Mouse (Mus musculus) cerebellum, postnatal 10 days (tissue): ENCODE results near the gene Slc25a20.

Source experiments
- DNase-seq, 2 experiments: peaks; one replicate each; pipeline ENCODE4 v3.0.0; 2021; ENCODE audit warnings: mixed read lengths in 2 of 2

Gene Slc25a20

GRCm38 (mm10) chr9:108687181-108687580 lies 25.3 kb downstream of the Slc25a20 start:
- no peak for DNase-seq

GRCm38 (mm10) chr9:108687686-108688085 lies 25.8 kb downstream of the Slc25a20 start:
- no peak for DNase-seq

GRCm38 (mm10) chr9:108688451-108688850 lies 26.6 kb downstream of the Slc25a20 start:
- no peak for DNase-seq

- peak; percentile 24 to 37 for DNase-seq
Measured at GRCm38 (mm10) chr9:108689106-108689505, 27.2 kb downstream of the Slc25a20 start, which contains the start of gene Prkar2a. Prkar2a (plus strand) TSS chr9:108689314.

- no peak for DNase-seq
Measured at GRCm38 (mm10) chr9:108689993-108690392, 28.1 kb downstream of the Slc25a20 start.

- DNase-seq, result peak; percentile 25 to 32
Measured at GRCm38 (mm10) chr9:108690914-108691313, 29.0 kb downstream of the Slc25a20 start.

GRCm38 (mm10) chr9:108691371-108691770 lies 29.5 kb downstream of the Slc25a20 start:
- DNase-seq, result peak in 1 of 2 experiments; percentile 24

GRCm38 (mm10) chr9:108691846-108692225 lies 29.9 kb downstream of the Slc25a20 start:
- peak; percentile 94 to 97 for DNase-seq

- peak; percentile 77 to 82 for DNase-seq
Measured at GRCm38 (mm10) chr9:108692226-108693041, 30.5 kb downstream of the Slc25a20 start.

- no peak for DNase-seq
Measured at GRCm38 (mm10) chr9:108693946-108694345, 32.1 kb downstream of the Slc25a20 start.

- DNase-seq, result no peak
Measured at GRCm38 (mm10) chr9:108694533-108694932, 32.6 kb downstream of the Slc25a20 start.

- no peak for DNase-seq
Measured at GRCm38 (mm10) chr9:108702476-108702875, 40.6 kb downstream of the Slc25a20 start.

- no peak for DNase-seq
Measured at GRCm38 (mm10) chr9:108703373-108704110, 41.7 kb downstream of the Slc25a20 start.

GRCm38 (mm10) chr9:108704591-108704990 lies 42.7 kb downstream of the Slc25a20 start:
- DNase-seq, result no peak

- DNase-seq, result no peak
Measured at GRCm38 (mm10) chr9:108707212-108707611, 45.3 kb downstream of the Slc25a20 start.

- no peak for DNase-seq
Measured at GRCm38 (mm10) chr9:108708833-108709232, 46.9 kb downstream of the Slc25a20 start.

GRCm38 (mm10) chr9:108710767-108711166 lies 48.9 kb downstream of the Slc25a20 start:
- no peak for DNase-seq

GRCm38 (mm10) chr9:108716199-108716598 lies 54.3 kb downstream of the Slc25a20 start:
- DNase-seq, result no peak

- no peak for DNase-seq
Measured at GRCm38 (mm10) chr9:108723751-108724150, 61.9 kb downstream of the Slc25a20 start.

- DNase-seq, result no peak
Measured at GRCm38 (mm10) chr9:108726116-108726515, 64.2 kb downstream of the Slc25a20 start.

GRCm38 (mm10) chr9:108729050-108729449 lies 67.2 kb downstream of the Slc25a20 start:
- peak; percentile 14 to 16 for DNase-seq

- DNase-seq, result no peak
Measured at GRCm38 (mm10) chr9:108732462-108732861, 70.6 kb downstream of the Slc25a20 start.
